Mouse (Mus musculus): Measurements from ENCODE around the gene Trp53tg5. TPM values are rescaled to one million over a fixed set of nuclear protein-coding genes. Genes with fewer than 3 reads are reported as not detected.

Trp53tg5 gene
- total RNA-seq, 2 experiments from 2014 or later: not detected

DNA sequence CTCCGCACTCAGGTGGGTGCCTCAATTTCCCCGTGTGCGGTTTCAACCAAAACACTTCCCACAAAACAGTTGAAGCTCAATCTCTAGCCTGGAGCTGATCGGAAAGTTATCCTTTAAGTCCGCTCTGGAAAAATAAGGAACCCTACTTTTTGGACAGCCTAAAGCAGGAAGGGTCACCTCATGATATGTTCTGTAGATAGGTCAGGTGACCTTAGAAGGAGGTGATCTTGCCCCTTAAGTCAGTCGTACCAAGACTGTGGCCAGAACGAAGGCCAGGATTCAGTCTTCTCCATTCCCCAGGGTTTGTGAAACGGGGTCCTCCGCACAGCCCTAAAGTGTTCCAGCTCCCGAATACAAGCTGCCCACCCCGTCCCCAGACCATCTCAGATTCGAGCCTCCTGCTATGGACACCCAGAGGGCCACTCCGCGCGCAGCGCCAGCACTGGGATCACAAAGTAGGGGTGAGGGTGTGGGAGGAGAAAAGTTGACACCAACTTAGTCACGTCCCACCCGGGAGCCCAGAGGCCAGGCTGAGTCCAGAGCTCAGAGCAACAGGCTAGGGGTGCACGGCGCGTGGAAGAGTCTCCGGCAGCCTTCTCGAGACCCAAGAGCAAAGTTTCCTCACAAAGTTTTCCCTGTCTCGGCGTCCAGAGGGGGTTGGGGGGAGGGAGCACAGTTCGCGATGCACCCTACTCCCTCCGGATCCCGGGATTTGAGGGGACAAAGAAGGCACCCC is 31.0 kb downstream of the Trp53tg5 start:
- peak; percentile 84 for DNase-seq
- Histone ChIP-seq H3K4me3 (peak overlapping the region; percentile 86), H3K27ac (peak overlapping the region; percentile 97)
- intact Hi-C loops (cut with DNase I): no loop called here
- TF ChIP-seq CTCF (IDR thresholded peaks at IDR 0.05): no peak

DNA sequence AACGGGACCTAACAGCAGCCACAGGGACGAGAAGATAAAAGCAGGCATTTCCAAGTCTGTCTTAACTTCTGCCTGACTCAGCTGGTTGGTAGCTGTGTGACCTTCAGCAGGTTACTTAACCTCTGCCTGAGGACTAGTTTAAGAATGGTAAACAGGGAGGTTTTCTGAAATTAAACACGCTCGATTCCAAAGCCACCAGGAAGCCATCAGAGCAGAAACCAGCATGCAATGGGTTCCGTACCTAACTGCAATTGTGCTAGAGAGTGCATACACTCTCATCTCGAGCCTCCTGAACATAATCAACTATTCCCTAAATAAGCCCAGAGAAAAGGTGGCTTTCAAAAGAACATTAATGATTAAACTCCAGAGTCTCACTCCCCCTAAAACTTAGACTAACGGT is 31.8 kb downstream of the Trp53tg5 start:
- no peak for TF ChIP-seq CTCF (IDR thresholded peaks at IDR 0.05)
- intact Hi-C loops (cut with DNase I): loop anchor here (2.0 kb wide), 2 partner anchors 13 to 15 kb away; no protein-coding TSS in a partner anchor
- no peak for DNase-seq
- Histone ChIP-seq H3K27ac (peak overlapping the region; percentile 97), H3K4me3 (peak overlapping the region; percentile 86)

DNA sequence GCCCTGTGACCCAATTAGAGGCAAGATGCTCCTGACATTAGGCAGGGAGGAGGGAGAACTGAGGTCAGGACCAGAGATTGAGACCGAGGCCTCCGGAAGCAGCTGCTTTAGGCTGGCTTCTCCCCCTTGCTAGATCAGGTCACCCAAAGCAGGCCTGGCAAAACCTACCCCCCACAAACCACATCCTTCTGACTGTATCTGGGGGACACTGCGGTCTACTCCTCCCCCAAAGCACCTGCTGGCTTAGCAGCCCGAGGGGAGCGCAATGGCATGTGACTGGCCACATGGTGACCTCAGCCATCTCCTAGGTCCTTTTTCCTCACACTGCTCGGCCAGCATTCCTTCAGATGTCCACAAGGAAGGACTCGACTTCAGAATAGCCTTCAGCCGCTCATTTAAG is 32.4 kb downstream of the Trp53tg5 start:
- intact Hi-C loops (cut with DNase I): loop anchor here (2.0 kb wide), 2 partner anchors 14 kb away; no protein-coding TSS in a partner anchor
- no peak for TF ChIP-seq CTCF (IDR thresholded peaks at IDR 0.05)
- Histone ChIP-seq H3K4me3 (peak overlapping the region; percentile 86), H3K27ac (peak overlapping the region; percentile 97)
- peak; percentile 72 for DNase-seq

DNA sequence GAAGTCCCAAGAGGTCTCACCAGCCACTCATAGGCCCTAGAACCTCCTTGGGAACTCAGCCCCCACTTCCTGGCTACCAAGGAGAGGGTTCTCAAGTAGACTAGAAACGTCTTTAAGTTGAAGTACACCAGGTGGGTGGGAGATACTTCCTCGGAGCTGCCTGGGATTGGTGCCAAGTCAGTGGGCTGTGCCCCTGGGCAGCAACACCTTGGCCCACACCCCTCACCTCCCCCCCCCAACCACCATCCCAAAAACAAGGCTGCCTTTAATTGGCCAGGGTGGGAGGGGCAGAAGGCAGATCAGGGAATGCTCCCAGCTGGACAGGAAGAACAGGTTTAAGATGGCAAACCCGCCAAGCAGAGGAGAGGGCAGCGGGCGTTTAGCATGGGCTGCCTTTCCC is 33.2 kb downstream of the Trp53tg5 start:
- DNase-seq: no peak
- H3K4me3 ChIP-seq: peak overlapping the region; percentile 86
- H3K27ac ChIP-seq: peak overlapping the region; percentile 97
- intact Hi-C loops (cut with DNase I): loop anchor here (2.0 kb wide), 2 partner anchors 14 kb away; no protein-coding TSS in a partner anchor
- TF ChIP-seq CTCF (IDR thresholded peaks at IDR 0.05): no peak

DNA sequence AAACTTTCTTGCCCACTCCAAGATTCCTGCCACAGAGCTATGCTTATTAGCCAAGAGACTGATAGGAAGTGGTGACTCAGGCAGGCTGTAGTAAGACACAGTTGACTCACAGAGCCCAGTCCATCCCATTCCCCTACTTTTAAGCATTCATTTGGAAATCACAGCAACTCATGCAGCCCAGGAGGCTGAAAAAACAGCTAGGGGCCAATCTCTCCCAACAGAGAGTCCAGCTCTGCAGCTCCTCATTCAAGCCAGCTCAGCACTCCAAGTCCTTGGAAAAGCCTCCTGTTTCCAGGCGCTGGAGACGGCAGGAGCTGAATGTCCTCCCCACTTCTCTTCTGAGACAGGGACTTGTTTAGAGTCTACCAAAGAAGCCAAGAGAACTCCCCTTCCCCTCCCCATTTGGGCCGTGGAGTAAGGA is 34.5 kb downstream of the Trp53tg5 start:
- TF ChIP-seq CTCF (IDR thresholded peaks at IDR 0.05): no peak
- intact Hi-C loops (cut with DNase I): no loop called here
- H3K4me3 ChIP-seq: peak overlapping the region; percentile 52
- peak; percentile 49 for DNase-seq
- H3K27ac ChIP-seq: peak overlapping the region; percentile 97

DNA sequence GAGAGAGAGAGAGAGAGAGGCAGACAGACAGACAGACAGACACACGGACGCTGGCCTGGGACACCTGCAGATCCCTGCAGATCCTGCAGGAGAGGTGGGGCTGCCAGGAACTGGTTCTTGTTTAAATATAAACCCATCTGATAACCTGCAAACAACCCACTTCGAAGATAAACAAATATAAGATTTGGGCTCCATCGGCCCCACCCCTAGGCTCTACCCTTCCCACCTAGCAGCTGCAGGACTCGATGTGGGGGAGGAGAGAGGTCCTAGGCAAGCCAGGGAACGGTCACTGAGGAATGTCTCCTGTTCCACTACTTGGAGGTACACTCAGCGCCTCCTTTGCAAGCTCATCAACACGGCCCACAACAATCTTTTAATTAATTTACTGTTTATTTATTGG is 35.3 kb downstream of the Trp53tg5 start:
- TF ChIP-seq CTCF (IDR thresholded peaks at IDR 0.05): no peak
- DNase-seq: peak; percentile 42
- Histone ChIP-seq H3K27ac (peak overlapping the region; percentile 97), H3K4me3 (peak overlapping the region; percentile 52)
- intact Hi-C loops (cut with DNase I): no loop called here

DNA sequence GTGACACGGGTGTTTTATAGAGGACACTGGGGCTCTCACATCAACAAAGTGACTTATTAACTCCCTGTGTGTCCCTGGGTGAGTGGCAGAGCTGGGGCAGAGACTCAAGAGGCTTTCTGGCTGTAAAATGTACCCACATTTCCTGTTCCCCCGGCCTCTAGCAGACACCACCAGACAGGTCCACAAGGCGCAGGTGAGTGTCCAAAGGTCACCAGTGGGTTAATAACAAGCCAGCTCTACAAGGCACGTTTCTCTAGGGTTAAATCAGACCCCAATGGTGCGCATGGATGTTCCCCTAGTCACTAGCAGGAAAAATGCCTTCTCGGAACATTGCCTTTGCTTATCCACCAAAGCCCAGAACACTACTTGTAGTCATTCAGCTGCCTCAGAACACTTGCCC is 35.8 kb downstream of the Trp53tg5 start:
- Histone ChIP-seq H3K4me3 (peak overlapping the region; percentile 55), H3K27ac (peak overlapping the region; percentile 97)
- no peak for DNase-seq
- intact Hi-C loops (cut with DNase I): no loop called here
- no peak for TF ChIP-seq CTCF (IDR thresholded peaks at IDR 0.05)

DNA sequence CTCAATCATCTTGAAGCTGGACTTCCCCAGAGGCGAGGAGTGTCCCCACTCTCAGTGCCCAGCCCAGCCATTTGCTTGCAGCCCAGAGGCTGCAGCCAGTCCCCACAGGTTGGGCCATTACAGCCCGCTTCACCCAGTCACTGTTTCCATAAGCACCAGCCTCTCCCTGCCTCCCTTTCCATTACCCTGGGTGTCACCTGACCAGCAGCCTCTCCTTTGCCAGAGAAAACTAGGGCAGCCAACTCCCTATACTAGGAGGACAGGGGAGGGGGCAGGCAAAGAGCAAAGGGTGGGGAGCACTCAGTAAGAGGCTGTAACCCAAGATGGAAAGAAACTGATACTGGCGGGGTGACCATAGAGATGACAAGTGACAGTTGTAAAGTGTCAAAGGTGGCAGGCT is 36.6 kb downstream of the Trp53tg5 start:
- TF ChIP-seq CTCF (IDR thresholded peaks at IDR 0.05): no peak
- intact Hi-C loops (cut with DNase I): no loop called here
- H3K4me3 ChIP-seq: peak overlapping the region; percentile 55
- peak overlapping the region; percentile 97 for H3K27ac ChIP-seq
- peak; percentile 81 for DNase-seq

DNA sequence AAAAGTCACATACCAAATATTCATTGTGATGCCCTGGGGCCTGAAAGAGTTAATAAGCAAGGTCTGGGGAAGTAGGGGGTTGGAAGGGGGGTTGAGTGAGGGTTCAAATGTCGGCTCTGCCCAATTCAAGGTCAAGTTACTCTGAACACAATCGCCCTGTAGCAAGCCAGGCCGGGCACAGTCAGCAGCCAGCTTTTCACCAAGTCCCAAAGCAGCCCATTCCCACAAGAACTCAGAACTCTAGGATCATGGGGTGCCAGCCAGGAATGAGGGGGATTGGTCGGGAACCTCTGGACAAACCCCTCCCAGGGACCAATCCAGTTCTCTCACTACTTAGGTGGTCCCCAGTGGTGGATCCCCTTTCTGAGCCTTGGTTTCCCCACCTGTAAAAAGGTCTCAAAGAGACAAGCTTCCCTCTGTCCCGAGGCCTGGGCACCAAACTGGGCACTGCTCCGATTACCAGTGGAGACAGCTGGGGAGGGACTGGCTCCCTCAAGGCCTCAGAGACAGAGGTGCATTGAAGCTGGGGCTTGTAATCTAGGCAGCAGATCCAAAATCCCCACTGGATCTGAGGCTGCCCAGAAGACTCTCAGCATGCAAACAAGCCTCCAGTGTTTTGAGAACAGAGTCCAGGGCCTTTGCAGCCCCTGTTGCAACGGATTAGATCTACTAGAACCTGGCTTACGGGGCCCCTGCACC is 37.2 kb downstream of the Trp53tg5 start:
- TF ChIP-seq CTCF (IDR thresholded peaks at IDR 0.05): no peak
- peak; percentile 70 for DNase-seq
- intact Hi-C loops (cut with DNase I): no loop called here
- peak overlapping the region; percentile 97 for H3K27ac ChIP-seq
- H3K4me3 ChIP-seq: peak overlapping the region; percentile 55

DNA sequence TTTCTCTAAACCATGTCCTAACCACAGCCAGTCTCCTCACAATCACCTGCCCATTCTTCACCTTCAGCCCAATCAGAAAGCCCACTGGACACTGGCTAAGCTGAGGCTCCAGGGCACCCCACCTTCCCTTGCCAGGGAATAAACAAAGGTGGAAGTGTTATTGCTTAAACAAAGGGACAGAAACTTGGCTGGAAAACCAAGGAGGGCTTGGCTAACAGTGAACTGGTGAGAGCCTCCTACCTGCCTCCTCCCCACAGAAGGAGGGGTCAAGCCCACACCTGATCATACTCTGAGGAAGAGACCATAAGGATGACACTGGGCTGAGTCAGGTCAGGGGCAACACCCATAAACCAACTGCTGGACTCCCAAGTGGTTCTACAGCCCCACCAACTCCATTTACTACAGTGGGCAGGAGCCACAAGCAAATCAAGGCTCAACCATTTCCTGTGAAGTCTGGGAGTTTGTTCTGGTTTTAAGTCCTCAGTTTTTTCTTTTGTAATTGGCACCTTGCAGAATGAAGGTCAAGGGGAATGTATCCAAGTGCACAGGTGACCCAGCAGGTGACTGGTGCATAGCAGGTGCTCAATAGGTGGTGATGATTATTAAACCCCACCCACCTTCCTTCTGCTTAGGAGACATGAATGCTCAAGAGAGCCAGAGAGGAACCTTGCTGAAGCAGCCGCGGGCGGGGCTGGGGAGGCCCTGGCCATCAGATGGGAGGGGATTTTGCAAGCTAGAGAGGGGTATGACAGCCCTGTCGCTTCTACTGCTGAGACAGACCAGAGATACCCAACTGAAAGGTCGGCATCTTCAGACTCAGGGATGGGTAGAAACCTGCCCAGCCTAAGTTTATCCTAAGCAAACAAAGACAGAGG is 38.1 kb downstream of the Trp53tg5 start:
- TF ChIP-seq CTCF (IDR thresholded peaks at IDR 0.05): no peak
- no peak for DNase-seq
- Histone ChIP-seq H3K4me3 (peak overlapping the region; percentile 55), H3K27ac (peak overlapping the region; percentile 97)
- intact Hi-C loops (cut with DNase I): no loop called here

DNA sequence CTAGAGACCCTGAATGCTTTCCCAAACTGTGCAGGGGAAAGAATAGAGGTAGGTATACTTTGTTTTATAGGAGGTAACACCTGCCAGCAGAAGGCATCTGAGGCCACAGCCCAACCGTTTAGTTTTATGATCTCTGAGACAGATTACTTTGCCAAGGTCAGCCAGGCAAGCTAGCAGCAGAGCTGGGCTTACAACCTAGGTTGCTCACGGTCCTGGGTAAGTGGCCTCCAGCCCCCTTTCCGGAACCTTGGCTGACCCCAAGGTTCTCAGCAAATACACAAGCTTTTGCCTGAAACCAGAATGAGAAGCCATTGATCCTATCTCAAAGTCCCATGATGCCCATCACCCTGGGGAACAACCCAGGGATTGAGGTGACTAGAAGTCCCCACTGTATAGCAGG is 38.8 kb downstream of the Trp53tg5 start:
- peak overlapping the region; percentile 55 for H3K4me3 ChIP-seq
- DNase-seq: peak; percentile 41
- H3K27ac ChIP-seq: peak overlapping the region; percentile 97
- TF ChIP-seq CTCF (IDR thresholded peaks at IDR 0.05): no peak
- intact Hi-C loops (cut with DNase I): no loop called here

DNA sequence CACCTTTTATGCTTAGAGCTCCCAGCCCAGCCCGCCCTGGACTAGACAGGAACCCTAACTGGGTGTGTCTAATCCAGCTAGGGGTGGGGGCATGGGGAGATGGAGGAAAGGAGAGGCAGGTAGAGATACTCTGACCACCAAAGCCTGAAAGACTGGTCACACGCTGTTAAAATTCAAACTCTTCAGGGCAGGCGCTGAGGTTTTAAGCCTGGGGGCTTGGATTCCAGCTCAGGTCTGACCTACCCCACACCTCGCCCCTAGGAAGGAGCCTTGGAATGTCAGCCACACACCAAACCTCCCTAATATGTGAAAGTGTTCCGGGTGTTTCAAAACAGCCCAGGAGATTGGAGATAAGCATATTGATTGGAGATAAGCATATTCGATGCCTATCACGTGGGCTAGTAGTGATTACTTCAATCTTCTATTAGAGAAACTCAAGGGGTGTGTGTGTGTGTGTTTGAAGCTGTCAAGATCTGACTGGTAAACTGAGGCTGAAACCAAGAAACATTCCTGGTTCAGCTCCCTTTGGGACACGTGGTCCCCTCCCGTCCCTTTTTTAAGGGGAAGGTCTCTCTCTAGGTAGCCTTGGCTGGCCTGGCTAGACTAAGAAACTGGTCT is 40.1 kb downstream of the Trp53tg5 start:
- H3K4me3 ChIP-seq: peak overlapping the region; percentile 55
- TF ChIP-seq CTCF (IDR thresholded peaks at IDR 0.05): no peak
- DNase-seq: no peak
- peak overlapping the region; percentile 97 for H3K27ac ChIP-seq
- intact Hi-C loops (cut with DNase I): no loop called here

Data from gastrocnemius, adult 2 months (tissue).